Mouse (Mus musculus) forelimb bud, embryonic 11.5 days (tissue): ENCODE results near the gene Ralgapa2.

Experiments used
- DNase-seq: peaks from one replicate; pipeline ENCODE4 v3.0.0-alpha.2; 2012; ENCODE audit warnings: low read depth, low spot score

Gene Ralgapa2

GRCm38 (mm10) chr2:146307060-146307459, 205.1 kb downstream of the Ralgapa2 start:
- DNase-seq = peak; percentile 54

- no peak for DNase-seq
These were observed 209.9 kb downstream of the Ralgapa2 start for GRCm38 (mm10) chr2:146302094-146302699.

- no peak for DNase-seq
These were observed 211.6 kb downstream of the Ralgapa2 start for GRCm38 (mm10) chr2:146300500-146301020.

- DNase-seq = no peak
These were observed 212.2 kb downstream of the Ralgapa2 start for GRCm38 (mm10) chr2:146299841-146300460.

- no peak for DNase-seq
These were observed 218.6 kb downstream of the Ralgapa2 start for GRCm38 (mm10) chr2:146293538-146293937.

- peak; percentile 49 for DNase-seq
These were observed 221.1 kb downstream of the Ralgapa2 start for GRCm38 (mm10) chr2:146290871-146291637.

GRCm38 (mm10) chr2:146290366-146290765, 221.8 kb downstream of the Ralgapa2 start:
- no peak for DNase-seq

- DNase-seq = no peak
These were observed 222.8 kb downstream of the Ralgapa2 start for GRCm38 (mm10) chr2:146289394-146289793.

- no peak for DNase-seq
These were observed 223.8 kb downstream of the Ralgapa2 start for GRCm38 (mm10) chr2:146288326-146288725.

- DNase-seq = no peak
These were observed 224.6 kb downstream of the Ralgapa2 start for GRCm38 (mm10) chr2:146287531-146287930.

GRCm38 (mm10) chr2:146281346-146281745, 230.8 kb downstream of the Ralgapa2 start:
- DNase-seq = no peak

GRCm38 (mm10) chr2:146280921-146281274, 231.2 kb downstream of the Ralgapa2 start:
- DNase-seq = no peak

- DNase-seq = no peak
These were observed 231.8 kb downstream of the Ralgapa2 start for GRCm38 (mm10) chr2:146280221-146280920.

GRCm38 (mm10) chr2:146279430-146280220, 232.5 kb downstream of the Ralgapa2 start:
- DNase-seq = no peak

- no peak for DNase-seq
These were observed 233.8 kb downstream of the Ralgapa2 start for GRCm38 (mm10) chr2:146278381-146278780.

GRCm38 (mm10) chr2:146266539-146266938, 245.6 kb downstream of the Ralgapa2 start:
- no peak for DNase-seq

- DNase-seq = no peak
These were observed 247.1 kb downstream of the Ralgapa2 start for GRCm38 (mm10) chr2:146265045-146265444.

- DNase-seq = no peak
These were observed 249.2 kb downstream of the Ralgapa2 start for GRCm38 (mm10) chr2:146262966-146263365.

- peak; percentile 50 for DNase-seq
These were observed 249.9 kb downstream of the Ralgapa2 start for GRCm38 (mm10) chr2:146262215-146262614.

- DNase-seq = no peak
These were observed 251.0 kb downstream of the Ralgapa2 start for GRCm38 (mm10) chr2:146261146-146261545.
